ENCODE assay signal across 14 mouse cellular contexts in genomic region chr4:100896260-100897010, GRCm38 (mm10).
"Had no signal": no experiment of that assay in that cellular context is flagged by ENCODE, and none has a peak within 500 bp of the region (broad histone marks: within the 10 kb centered on the region; RNA-seq: fewer than 3 reads in every experiment).

No protein-coding gene starts in this region.

- H3K9me3 ChIP-seq: liver, embryonic 13.5 days had no signal

- H3K27me3 ChIP-seq: liver, embryonic 13.5 days had no signal

- H3K27ac ChIP-seq: left cerebral cortex, adult 2 months; liver, embryonic 13.5 days had no signal

- H3K9ac ChIP-seq: liver, embryonic 13.5 days had no signal

- ATAC-seq: intestine, embryonic 16.5 days had no signal

- H3K36me3 ChIP-seq: liver, embryonic 13.5 days had no signal

- H3K4me2 ChIP-seq: liver, embryonic 13.5 days; midbrain, embryonic 11.5 days had no signal

- H3K4me3 ChIP-seq: left cerebral cortex, adult 2 months; liver, embryonic 13.5 days had no signal

- DNase-seq: layer of hippocampus, postnatal 36 days; liver, embryonic 13.5 days; lung, adult 2 months; lung, postnatal 14 days; lung, postnatal 4 days; midbrain, embryonic 14.5 days; retina, postnatal 1 day; right cerebral cortex, postnatal 25 days; spleen, adult 18-20 months; thymus, adult 18-20 months; thymus, postnatal 36 days had no signal
